8 mouse cellular contexts compared by ENCODE assay signal in the genomic region with DNA sequence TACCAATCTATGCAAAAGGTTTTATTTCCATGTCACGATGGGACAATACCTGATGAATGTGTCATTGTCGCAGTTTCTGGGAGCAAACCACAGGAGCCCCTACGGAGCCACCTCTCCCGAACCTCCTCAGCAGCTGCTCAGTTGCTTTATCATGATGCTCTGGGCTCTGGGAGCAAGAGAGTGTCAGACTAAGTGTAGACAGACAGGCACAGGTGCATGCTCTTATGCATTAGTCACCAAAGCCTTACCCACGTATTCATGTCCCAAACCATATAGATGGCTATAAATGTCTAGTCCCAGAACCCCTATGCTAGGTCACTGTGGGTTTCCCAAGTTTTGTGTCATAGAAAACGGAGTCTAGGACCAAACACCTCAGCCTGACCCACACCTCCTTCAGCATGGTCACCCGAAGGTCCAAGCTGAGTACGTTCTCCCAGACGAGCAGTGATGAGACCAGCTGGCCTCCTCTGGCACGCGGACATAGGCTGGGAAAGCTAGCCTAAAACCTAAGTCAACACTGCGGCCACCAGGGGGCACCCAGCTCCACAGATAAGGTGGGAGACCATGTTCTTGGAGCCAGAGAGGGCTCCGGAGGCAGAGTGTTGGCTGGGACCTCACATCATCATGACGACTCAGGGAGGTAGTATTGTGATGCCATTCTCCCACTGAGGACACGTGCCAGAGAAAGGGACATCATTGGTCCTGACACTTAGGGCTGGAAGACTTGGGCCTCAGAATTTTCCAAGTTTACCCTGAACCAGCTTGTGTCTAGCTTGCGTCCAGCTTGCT. TPM values are rescaled to one million over a fixed set of nuclear protein-coding genes. Genes with fewer than 3 reads are reported as not detected.
DNase-seq lines count a peak whose midpoint lies in the region; ATAC-seq lines count a peak whose summit lies in the region.

No protein-coding gene starts in this region.

- intact Hi-C loops in left cerebral cortex, postnatal 4 days (cut with DNase I): no loop called here

- H3K9me3 ChIP-seq in midbrain, embryonic 12.5 days: no peaks in the 10 kb centered on the region

- no peak overlapping the region for H3K4me2 ChIP-seq in midbrain, embryonic 12.5 days (replicated peaks)

- no peak overlapping the region for H3K4me3 ChIP-seq in midbrain, embryonic 12.5 days

- H3K36me3 ChIP-seq in midbrain, embryonic 12.5 days: no peaks in the 10 kb centered on the region

- H3K9ac ChIP-seq in midbrain, embryonic 12.5 days (replicated peaks): no peak overlapping the region

- WGBS in midbrain, embryonic 12.5 days: 27% methylated on average over 16 of the region's 16 CpGs

- no peak overlapping the region for H3K27ac ChIP-seq in midbrain, embryonic 12.5 days (replicated peaks)

- DNase-seq in adrenal gland, postnatal 14 days: peak; percentile 96
- peak; percentile 82 for DNase-seq in embryo, embryonic 9.5 days (ENCODE audit: extremely low spot score)
- DNase-seq in kidney, adult 18-20 months: peak; percentile 91
- peak; percentile 96 for DNase-seq in left cerebral cortex, postnatal 4 days
- peak; percentile 94 for DNase-seq in right cerebral cortex, postnatal 4 days
- peak; percentile 62 for DNase-seq in yolk sac, embryonic 10.5 days (ENCODE audit: low spot score)

- H3K4me1 ChIP-seq in midbrain, embryonic 12.5 days: peaks cover 23% of the 10 kb centered on the region

- H3K27me3 ChIP-seq in midbrain, embryonic 12.5 days: peaks cover 92% of the 10 kb centered on the region

- peak; percentile 59 for ATAC-seq in granulocyte monocyte progenitor cell, adult 5-6 weeks (replicated peaks; ENCODE audit: poor library complexity, severe bottlenecking)
- peak; percentile 50; the same call in 1 of the 2 replicates for ATAC-seq in midbrain, embryonic 12.5 days (ENCODE audit: low FRiP score, low read depth)

RNA-seq across cellular contexts. Expression of a gene that starts 7.4 kb away (rescaled TPM):
- total RNA-seq in adrenal gland, postnatal 14 days (2021): 0.30 and 3.4 TPM in 2 replicates
- total RNA-seq in granulocyte monocyte progenitor cell, adult 5-6 weeks (2014; fragmentation: Nextera tagmentation): 10.4 and 20.5 TPM in 2 replicates
- 5.8 and 6.2 TPM in 2 replicates for total RNA-seq in granulocyte monocyte progenitor cell, adult 5-6 weeks (2017)
- total RNA-seq in left cerebral cortex, postnatal 4 days (2021): not detected
- polyA plus RNA-seq in midbrain, embryonic 12.5 days (2016; fragmentation: Nextera tagmentation; extraction: Ambion mirVana): not detected in 2 replicates

RNA-seq across cellular contexts. Expression of a gene that starts 46.2 kb away (rescaled TPM):
- 19.9 and 21.4 TPM in 2 replicates for total RNA-seq in adrenal gland, postnatal 14 days (2021)
- total RNA-seq in granulocyte monocyte progenitor cell, adult 5-6 weeks (2014; fragmentation: Nextera tagmentation): 65.6 and 66.5 TPM in 2 replicates
- 61.9 and 64.3 TPM in 2 replicates for total RNA-seq in granulocyte monocyte progenitor cell, adult 5-6 weeks (2017)
- total RNA-seq in left cerebral cortex, postnatal 4 days (2021): 10 to 100 TPM; 18.5 to 19.8 TPM
- 124 and 132 TPM in 2 replicates for polyA plus RNA-seq in midbrain, embryonic 12.5 days (2016; fragmentation: Nextera tagmentation; extraction: Ambion mirVana)

RNA-seq across cellular contexts. Expression of a gene that starts 54.2 kb away (rescaled TPM):
- total RNA-seq in adrenal gland, postnatal 14 days (2021): 18.6 and 20.8 TPM in 2 replicates
- total RNA-seq in granulocyte monocyte progenitor cell, adult 5-6 weeks (2014; fragmentation: Nextera tagmentation): 0.95 and 1.0 TPM in 2 replicates
- 0.22 and 1.4 TPM in 2 replicates for total RNA-seq in granulocyte monocyte progenitor cell, adult 5-6 weeks (2017)
- total RNA-seq in left cerebral cortex, postnatal 4 days (2021): 10 to 100 TPM; 76.5 to 97.2 TPM
- 5.8 and 7.5 TPM in 2 replicates for polyA plus RNA-seq in midbrain, embryonic 12.5 days (2016; fragmentation: Nextera tagmentation; extraction: Ambion mirVana)
